Mouse (Mus musculus) cerebellum, postnatal 25 days (tissue): ENCODE measurements around the gene Lman1l.

ENCODE experiments used
- DNase-seq, 2 experiments: peaks; one replicate each; pipeline ENCODE4 v3.0.0; 2021; ENCODE audit warnings: mixed read lengths in 2 of 2

Lman1l gene

DNA sequence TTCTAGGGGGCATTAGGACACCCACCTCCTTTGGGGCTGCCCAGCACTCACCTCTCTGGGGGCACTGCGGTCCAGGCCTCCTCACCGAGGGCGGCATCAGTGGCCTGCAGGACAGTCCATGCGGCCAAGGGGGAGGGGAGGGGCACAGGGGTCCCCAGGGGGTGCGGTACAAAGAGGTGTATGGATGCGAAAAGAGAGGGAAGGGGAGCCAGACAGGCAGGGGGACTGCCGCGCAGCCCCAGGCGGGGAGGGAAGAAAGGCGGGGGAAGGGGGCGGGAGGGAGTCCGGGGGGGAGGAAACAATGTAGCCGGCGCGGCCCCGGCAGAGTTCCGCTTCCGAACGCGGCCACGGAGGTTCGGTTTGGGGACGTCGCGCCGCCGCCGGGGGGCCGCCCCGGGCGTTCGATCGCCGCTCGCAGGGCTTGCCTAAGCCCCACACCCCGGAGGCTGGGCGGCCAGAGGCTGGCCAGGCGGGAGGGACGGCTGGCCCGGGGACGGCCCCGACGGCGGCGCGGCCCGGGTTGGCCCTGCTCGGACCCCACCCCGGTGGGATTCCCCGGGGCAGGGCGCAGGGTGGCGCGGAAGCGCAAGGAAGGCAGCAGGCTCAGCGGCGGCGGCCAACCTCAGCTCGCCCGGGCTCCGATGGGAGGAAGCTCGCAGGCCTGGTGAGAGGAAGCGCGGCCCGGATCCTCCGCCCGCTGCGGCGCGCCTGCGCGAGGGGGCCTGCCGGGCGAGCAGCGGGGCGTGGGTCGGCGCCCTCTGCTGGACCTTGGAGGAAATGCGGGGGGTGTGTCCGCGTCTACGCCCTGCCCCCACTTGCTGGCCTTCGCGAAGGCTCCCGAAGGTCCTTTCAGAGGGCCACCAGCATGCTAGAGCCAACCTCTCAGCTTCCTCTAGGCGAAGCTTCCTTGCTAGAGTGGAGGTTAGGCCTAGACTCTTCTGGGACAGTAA lies 24.6 kb upstream of the Lman1l start:
- peak; percentile 94 to 96 for DNase-seq

GRCm38 (mm10) chr9:57644442-57644943 lies 23.9 kb upstream of the Lman1l start:
- DNase-seq, result no peak

GRCm38 (mm10) chr9:57643856-57644180 lies 23.2 kb upstream of the Lman1l start:
- DNase-seq, result no peak

- no peak for DNase-seq
Measured at GRCm38 (mm10) chr9:57643169-57643855, 22.7 kb upstream of the Lman1l start.

DNA sequence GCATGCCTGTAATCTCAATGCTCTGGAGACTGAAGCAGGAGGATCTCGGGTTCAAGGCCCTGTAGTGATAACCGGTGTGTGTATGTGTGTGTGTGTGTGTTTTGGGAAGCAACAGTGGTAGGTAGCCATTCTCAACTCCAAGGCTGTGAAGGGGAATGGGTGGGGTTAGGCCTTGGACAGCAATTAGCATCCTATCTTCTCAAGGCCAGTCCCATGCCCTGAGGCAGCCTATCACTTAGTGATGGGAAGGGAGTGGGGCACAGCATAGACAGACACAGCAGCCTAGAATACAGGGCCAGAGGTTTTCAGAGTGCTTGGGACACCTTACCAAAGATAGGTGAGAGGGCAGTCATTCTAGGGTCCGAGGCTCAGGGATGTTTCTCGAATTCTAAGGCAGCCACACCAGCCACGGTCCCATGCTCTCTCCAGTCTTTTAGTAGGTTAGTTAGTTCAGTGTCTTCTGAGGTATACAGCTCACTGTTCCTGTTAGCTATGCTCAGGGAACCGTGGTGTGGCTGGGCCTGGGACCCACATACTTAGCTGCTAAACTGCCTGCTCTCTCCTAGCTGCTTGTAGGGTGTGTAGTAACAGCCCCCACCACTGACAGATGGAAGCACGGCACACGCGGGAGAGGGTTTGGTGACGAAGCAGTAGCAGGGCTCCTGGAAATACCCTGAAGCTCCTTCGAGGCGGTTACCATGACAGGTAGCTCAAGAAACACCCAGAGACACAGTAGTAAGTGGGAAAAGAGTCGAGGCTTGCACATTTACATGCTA lies 21.4 kb upstream of the Lman1l start:
- DNase-seq, result no peak

GRCm38 (mm10) chr9:57641022-57641421 lies 20.4 kb upstream of the Lman1l start:
- DNase-seq, result no peak

- DNase-seq, result no peak
Measured at GRCm38 (mm10) chr9:57640384-57640783, 19.8 kb upstream of the Lman1l start.

DNA sequence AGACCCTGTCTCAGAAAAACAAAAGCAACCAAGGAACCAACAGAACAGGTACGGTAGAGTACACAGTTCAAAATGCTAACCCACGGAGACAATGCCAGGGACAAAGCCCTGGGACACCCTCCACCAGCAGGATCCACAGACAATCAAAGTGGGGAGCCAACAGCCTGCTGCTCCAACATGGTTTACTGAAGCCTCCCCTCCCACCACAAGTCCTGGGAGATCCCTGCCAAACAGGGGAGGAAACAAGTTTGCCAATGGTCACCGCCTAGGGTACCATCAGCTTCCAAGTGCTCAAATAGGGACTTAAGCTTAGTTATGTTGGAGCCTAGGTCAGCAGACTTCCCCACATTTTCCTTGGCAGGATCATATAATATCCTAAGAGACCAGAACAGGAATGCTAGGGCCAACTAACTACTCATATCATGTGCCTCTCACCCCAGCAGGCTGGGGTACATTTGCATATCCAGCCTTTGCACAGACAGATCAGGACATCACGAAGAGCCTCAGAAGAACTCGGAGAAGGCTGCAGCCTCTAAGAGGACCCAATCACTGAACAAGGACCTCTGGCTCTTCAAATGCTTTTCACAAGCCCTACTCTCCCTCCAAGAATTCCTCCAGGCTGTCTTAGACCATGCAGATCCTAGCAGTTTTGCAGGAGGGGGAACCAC lies 19.2 kb upstream of the Lman1l start:
- DNase-seq, result no peak

- no peak for DNase-seq
Measured at GRCm38 (mm10) chr9:57638651-57639459, 18.3 kb upstream of the Lman1l start.

DNA sequence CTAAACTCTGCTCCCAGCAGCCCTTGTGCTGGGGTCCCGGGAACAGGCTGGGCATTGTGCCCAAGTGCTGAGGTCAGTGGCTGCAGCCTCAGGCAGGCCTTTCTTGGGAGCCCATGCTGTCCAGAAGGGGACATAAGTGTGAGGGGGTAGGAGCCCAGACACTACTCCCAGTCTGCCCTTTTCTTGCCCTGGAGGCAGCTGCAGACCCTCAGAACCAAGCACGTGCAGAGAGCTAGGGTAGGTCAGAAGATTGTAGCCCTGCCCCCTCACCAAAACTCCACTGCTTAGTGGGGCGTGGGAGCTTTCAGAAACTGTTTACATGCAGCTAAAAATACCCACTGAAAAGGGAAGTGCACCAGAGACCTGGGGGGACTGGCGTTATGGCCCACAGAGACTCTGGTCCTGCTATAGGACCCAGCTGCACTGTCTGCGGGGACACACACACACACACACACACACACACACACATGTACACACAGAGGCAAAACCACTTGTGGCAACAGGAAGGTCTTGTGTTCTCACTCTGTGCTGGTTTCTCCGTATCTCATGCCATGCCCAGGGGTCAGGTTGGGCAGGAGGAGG lies 17.3 kb upstream of the Lman1l start:
- DNase-seq, result peak in 1 of 2 experiments; percentile 51

DNA sequence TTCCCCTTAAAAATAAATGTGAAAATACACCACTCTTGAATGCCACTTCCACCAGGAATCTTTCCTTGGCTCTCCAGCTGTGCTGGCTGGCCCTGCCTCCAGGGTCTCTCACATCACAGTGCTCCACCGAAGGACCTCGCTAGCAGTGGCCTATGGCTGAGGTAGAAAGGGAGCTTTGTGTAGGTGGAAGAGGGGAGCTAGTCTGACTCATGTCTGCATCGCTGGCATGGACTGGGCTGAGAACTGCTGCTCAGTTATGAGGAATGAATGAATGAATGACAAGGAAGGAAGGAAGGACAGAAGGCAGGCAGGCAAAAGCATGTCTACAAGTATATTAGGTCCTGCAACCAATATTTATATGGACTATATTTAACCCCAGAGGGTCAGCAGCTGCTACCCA lies 16.7 kb upstream of the Lman1l start:
- no peak for DNase-seq

- DNase-seq, result no peak
Measured at GRCm38 (mm10) chr9:57633481-57634024, 13.0 kb upstream of the Lman1l start.

DNA sequence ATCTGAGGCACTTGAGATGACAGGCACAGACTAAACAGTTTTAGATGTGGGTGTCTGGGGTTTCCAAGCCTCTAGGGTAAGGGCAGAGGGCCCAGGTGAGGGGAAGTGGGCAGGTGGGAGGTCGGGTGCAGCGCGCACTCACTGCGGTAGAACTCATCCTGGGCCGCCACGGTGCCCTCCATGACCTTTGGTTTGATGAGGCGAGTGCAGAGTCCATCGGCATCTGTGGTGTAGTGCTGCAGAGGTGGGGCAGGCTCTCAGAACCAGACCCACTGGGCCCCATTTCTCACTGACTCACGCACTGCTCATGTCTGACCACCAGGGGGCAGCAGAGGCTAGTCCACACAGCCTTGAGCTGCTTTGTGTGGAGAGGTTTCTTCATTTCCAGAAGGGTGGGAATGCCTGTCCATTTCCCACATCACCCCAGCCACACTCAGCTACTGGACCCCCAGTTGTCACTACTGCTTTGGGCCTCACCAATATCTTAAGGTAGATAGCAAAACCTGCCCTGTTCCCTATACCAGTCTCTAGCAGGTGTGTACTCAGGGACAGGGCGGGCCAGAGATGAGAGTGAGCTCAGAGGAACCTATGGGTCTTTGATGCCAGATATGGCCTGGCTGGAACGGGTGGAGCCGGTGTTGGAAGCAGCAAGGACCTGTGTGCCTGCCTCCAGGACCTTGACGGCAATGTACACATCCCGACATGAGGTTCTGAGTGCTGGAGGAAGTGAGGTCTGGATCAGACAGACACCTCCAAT lies 8.7 kb upstream of the Lman1l start:
- DNase-seq, result peak; percentile 86 to 90

- DNase-seq, result no peak
Measured at GRCm38 (mm10) chr9:57628717-57629116, 8.1 kb upstream of the Lman1l start.

GRCm38 (mm10) chr9:57627892-57628291 lies 7.3 kb upstream of the Lman1l start:
- DNase-seq, result no peak

- DNase-seq, result no peak
Measured at GRCm38 (mm10) chr9:57627191-57627590, 6.6 kb upstream of the Lman1l start.

- DNase-seq, result peak in 1 of 2 experiments; percentile 63
Measured at GRCm38 (mm10) chr9:57625674-57626500, 5.3 kb upstream of the Lman1l start.

- no peak for DNase-seq
Measured at GRCm38 (mm10) chr9:57624295-57624694, 3.7 kb upstream of the Lman1l start.

GRCm38 (mm10) chr9:57618854-57619253 lies 1.7 kb downstream of the Lman1l start:
- DNase-seq, result no peak
